Mouse (Mus musculus): ENCODE data around the gene Lat. TPM values are rescaled to one million over a fixed set of nuclear protein-coding genes. Genes with fewer than 3 reads are reported as not detected.

Gene Lat
- polyA plus RNA-seq, 1 experiment = 39.8 TPM

- TF ChIP-seq GATA1 (IDR thresholded peaks at IDR 0.05; ENCODE audit: low read length) = no peak
These were observed 18.5 kb downstream of the Lat start for GRCm38 (mm10) chr7:126350748-126351418.

- peak; percentile 27 for TF ChIP-seq GATA1 (IDR thresholded peaks at IDR 0.05; ENCODE audit: low read length)
These were observed 21.1 kb downstream of the Lat start for GRCm38 (mm10) chr7:126348293-126348692.

- no peak for TF ChIP-seq GATA1 (IDR thresholded peaks at IDR 0.05; ENCODE audit: low read length)
These were observed 22.3 kb downstream of the Lat start for GRCm38 (mm10) chr7:126347098-126347497.

- no peak for TF ChIP-seq GATA1 (IDR thresholded peaks at IDR 0.05; ENCODE audit: low read length)
These were observed 23.4 kb downstream of the Lat start for GRCm38 (mm10) chr7:126345969-126346368.

GRCm38 (mm10) chr7:126345557-126345956 is 23.8 kb downstream of the Lat start:
- TF ChIP-seq GATA1 (IDR thresholded peaks at IDR 0.05; ENCODE audit: low read length) = no peak

- TF ChIP-seq GATA1 (IDR thresholded peaks at IDR 0.05; ENCODE audit: low read length) = no peak
These were observed 28.5 kb downstream of the Lat start for GRCm38 (mm10) chr7:126340896-126341295.

- no peak for TF ChIP-seq GATA1 (IDR thresholded peaks at IDR 0.05; ENCODE audit: low read length)
These were observed 29.2 kb downstream of the Lat start for GRCm38 (mm10) chr7:126340206-126340618.

GRCm38 (mm10) chr7:126339521-126339971 is 29.8 kb downstream of the Lat start:
- TF ChIP-seq GATA1 (IDR thresholded peaks at IDR 0.05; ENCODE audit: low read length) = no peak

- TF ChIP-seq GATA1 (IDR thresholded peaks at IDR 0.05; ENCODE audit: low read length) = no peak
These were observed 30.5 kb downstream of the Lat start for GRCm38 (mm10) chr7:126338906-126339305.

GRCm38 (mm10) chr7:126335556-126335955 is 33.8 kb downstream of the Lat start:
- no peak for TF ChIP-seq GATA1 (IDR thresholded peaks at IDR 0.05; ENCODE audit: low read length)

GRCm38 (mm10) chr7:126332691-126333090 is 36.7 kb downstream of the Lat start:
- no peak for TF ChIP-seq GATA1 (IDR thresholded peaks at IDR 0.05; ENCODE audit: low read length)

- TF ChIP-seq GATA1 (IDR thresholded peaks at IDR 0.05; ENCODE audit: low read length) = no peak
These were observed 38.7 kb downstream of the Lat start for GRCm38 (mm10) chr7:126330693-126331092.

GRCm38 (mm10) chr7:126329907-126330645 is 39.3 kb downstream of the Lat start:
- TF ChIP-seq GATA1 (IDR thresholded peaks at IDR 0.05; ENCODE audit: low read length) = no peak

- TF ChIP-seq GATA1 (IDR thresholded peaks at IDR 0.05; ENCODE audit: low read length) = no peak
These were observed 44.6 kb downstream of the Lat start for GRCm38 (mm10) chr7:126324791-126325190.

GRCm38 (mm10) chr7:126323729-126324128 is 45.6 kb downstream of the Lat start:
- no peak for TF ChIP-seq GATA1 (IDR thresholded peaks at IDR 0.05; ENCODE audit: low read length)

GRCm38 (mm10) chr7:126314273-126314672 is 55.1 kb downstream of the Lat start:
- TF ChIP-seq GATA1 (IDR thresholded peaks at IDR 0.05; ENCODE audit: low read length) = no peak

Other genes starting within 250 kb of the Lat start
- gene Xpo6, start 169.1 kb downstream of the Lat start, polyA plus RNA-seq (2012) = 109 and 197 TPM in 2 replicates
- gene Sbk1, start 97.0 kb downstream of the Lat start, polyA plus RNA-seq (2012) = 0.49 and 0.53 TPM in 2 replicates
- 73.9 and 89.7 TPM in 2 replicates for gene Spns1, start 7.9 kb upstream of the Lat start, polyA plus RNA-seq (2012)
- gene Nfatc2ip, start 27.2 kb upstream of the Lat start, polyA plus RNA-seq (2012) = 5.3 and 5.9 TPM in 2 replicates
- not detected in 2 replicates for gene Cd19, start 45.3 kb upstream of the Lat start, polyA plus RNA-seq (2012)
- gene Rabep2, start 59.2 kb upstream of the Lat start, polyA plus RNA-seq (2012) = 30.3 and 38.5 TPM in 2 replicates
- gene Atp2a1, start 93.5 kb upstream of the Lat start, polyA plus RNA-seq (2012) = not detected in 2 replicates
- gene Sh2b1, start 105.9 kb upstream of the Lat start, polyA plus RNA-seq (2012) = 76.8 and 80.0 TPM in 2 replicates
- 56.0 and 136 TPM in 2 replicates for gene Tufm, start 117.8 kb upstream of the Lat start, polyA plus RNA-seq (2012)
- gene Atxn2l, start 133.9 kb upstream of the Lat start, polyA plus RNA-seq (2012) = 756 and 802 TPM in 2 replicates
- gene Eif3c, start 196.8 kb upstream of the Lat start, polyA plus RNA-seq (2012) = 110 and 118 TPM in 2 replicates
- gene Apobr, start 215.4 kb upstream of the Lat start, polyA plus RNA-seq (2012) = 0.21 and 0.26 TPM in 2 replicates
- gene Cln3, start 216.2 kb upstream of the Lat start, polyA plus RNA-seq (2012) = 5.7 and 6.6 TPM in 2 replicates
- not detected in 2 replicates for gene Il27, start 225.4 kb upstream of the Lat start, polyA plus RNA-seq (2012)